Mouse (Mus musculus): ENCODE measurements around the gene Irgq.

GRCm38 (mm10) chr7:24505447-24506064, 24.9 kb upstream of the Irgq start:
- TF ChIP-seq ZNF384 (IDR thresholded peaks at IDR 0.05; ENCODE audit: low read depth, low read length) = no peak
- TF ChIP-seq CHD2 (IDR thresholded peaks at IDR 0.05; ENCODE audit: low read depth, low read length) = no peak

All from ES-E14 (cell line).